Mouse (Mus musculus) heart, embryonic 14.5 days (tissue): ENCODE results near the gene Snx32. TPM values are rescaled to one million over a fixed set of nuclear protein-coding genes. Genes with fewer than 3 reads are reported as not detected.

ENCODE experiments used
- ATAC-seq: fragments of 200-750 bp; cut with Nextera tagmentation; 2 replicates; pipeline ENCODE4 v1.8.0; 2017; ENCODE audit warnings: low read depth, moderate TSS enrichment; ENCODE audit not compliant: insufficient number of reproducible peaks, insufficient read depth, low FRiP score
- H3K27ac ChIP-seq, 2 experiments: fragments of 200-500 bp in 1 of 2; fragments of 300-500 bp in 1 of 2; sonication (generic) in 1 of 2; replicated peaks in 1 of 2; 2 replicates each; pipeline ENCODE4 v1.5.1; 2012 to 2014; ENCODE audit warnings: low read depth in 2 of 2, low read length in 2 of 2, control low read depth in 1 of 2, mild to moderate bottlenecking in 1 of 2, mixed read lengths in 1 of 2; ENCODE audit not compliant: control insufficient read depth in 1 of 2, insufficient read depth in 1 of 2
- H3K27me3 ChIP-seq: fragments of 300-500 bp; sonication (generic); 2 replicates; pipeline ENCODE4 v1.6.1; 2014; ENCODE audit warnings: mild to moderate bottlenecking, low read length, control low read depth; ENCODE audit not compliant: control insufficient read depth, insufficient read depth
- H3K36me3 ChIP-seq: fragments of 300-500 bp; sonication (generic); 2 replicates; pipeline ENCODE4 v1.6.1; 2014; ENCODE audit warnings: mild to moderate bottlenecking, control low read depth, low read length, mixed read lengths; ENCODE audit not compliant: control insufficient read depth, insufficient read depth
- H3K4me1 ChIP-seq, 2 experiments: fragments of 200-500 bp in 1 of 2; fragments of 300-500 bp in 1 of 2; sonication (generic) in 1 of 2; 2 replicates each; pipeline ENCODE4 v1.6.1; 2012 to 2014; ENCODE audit warnings: low read length in 2 of 2, control low read depth in 1 of 2, mixed read lengths in 1 of 2; ENCODE audit not compliant: control insufficient read depth in 2 of 2, insufficient read depth in 2 of 2
- H3K4me2 ChIP-seq: fragments of 300-500 bp; sonication (generic); 2 replicates; pipeline ENCODE4 v1.6.1; 2014; ENCODE audit warnings: mild to moderate bottlenecking, low read length
- H3K4me3 ChIP-seq, 2 experiments: fragments of 200-500 bp in 1 of 2; fragments of 300-500 bp in 1 of 2; sonication (generic) in 1 of 2; 2 replicates each; pipeline ENCODE4 v1.5.1; 2012 to 2014; ENCODE audit warnings: low read length in 2 of 2, mild to moderate bottlenecking in 2 of 2, control low read depth in 1 of 2, low read depth in 1 of 2, moderate library complexity in 1 of 2; ENCODE audit not compliant: control insufficient read depth in 1 of 2, insufficient read depth in 1 of 2
- H3K9ac ChIP-seq: fragments of 300-500 bp; sonication (generic); 2 replicates; pipeline ENCODE4 v1.6.1; 2014; ENCODE audit warnings: mild to moderate bottlenecking, low read length
- H3K9me3 ChIP-seq: fragments of 300-500 bp; sonication (generic); 2 replicates; pipeline ENCODE4 v1.6.1; 2016; ENCODE audit warnings: low read length, control low read depth; ENCODE audit not compliant: control insufficient read depth
- WGBS: fragments of 180-500 bp; shearing (Covaris S2); extraction: QIAGEN DNeasy Blood & Tissue Kit; methylation state at CpG from one replicate; pipeline ENCODE4 v1.1.7; 2014; 5-methylcytosine and 5-hydroxymethylcytosine counted together
- polyA plus RNA-seq: library from polyadenylated mRNA; unstranded; fragments of >200 nt; fragmentation: Nextera tagmentation; extraction: Ambion mirVana; gene quantifications from 2 replicates; pipeline ENCODE4 v1.2.1, GENCODE M21; 2014

Gene Snx32
- polyA plus RNA-seq, 1 experiment from 2014 or later: 17.9 TPM

GRCm38 (mm10) chr19:5486286-5486685 lies 24.1 kb downstream of the Snx32 start:
- Histone ChIP-seq H3K4me2 (no peak overlapping the region), H3K4me1 (peaks cover 11 to 13% of the 10 kb centered on the region in 2 experiments), H3K27ac (peak overlapping the region in 1 of 2 experiments; percentile 6; a peak in 1 of 4 replicates), H3K36me3 (peaks cover 54% of the 10 kb centered on the region), H3K4me3 (no peak overlapping the region), H3K9me3 (no peaks in the 10 kb centered on the region), H3K9ac (no peak overlapping the region; the same call in 1 of the 2 replicates), H3K27me3 (no peaks in the 10 kb centered on the region)
- 85% methylated on average over 8 of the region's 8 CpGs for WGBS
- ATAC-seq: no peak

GRCm38 (mm10) chr19:5485821-5486220 lies 24.5 kb downstream of the Snx32 start:
- no peak for ATAC-seq
- Histone ChIP-seq H3K27ac (no peak overlapping the region), H3K9me3 (no peaks in the 10 kb centered on the region), H3K27me3 (no peaks in the 10 kb centered on the region), H3K4me2 (no peak overlapping the region), H3K9ac (no peak overlapping the region), H3K4me3 (no peak overlapping the region), H3K4me1 (peaks cover 11 to 13% of the 10 kb centered on the region in 2 experiments), H3K36me3 (peaks cover 58% of the 10 kb centered on the region)
- 90% methylated on average over 7 of the region's 7 CpGs for WGBS

- WGBS: 90% methylated on average over 8 of the region's 8 CpGs
- Histone ChIP-seq H3K27ac (no peak overlapping the region), H3K9ac (no peak overlapping the region), H3K4me3 (no peak overlapping the region), H3K9me3 (no peaks in the 10 kb centered on the region), H3K36me3 (peaks cover 63% of the 10 kb centered on the region), H3K27me3 (no peaks in the 10 kb centered on the region), H3K4me1 (peaks cover 11 to 13% of the 10 kb centered on the region in 2 experiments), H3K4me2 (no peak overlapping the region)
- ATAC-seq: no peak
These were observed 25.0 kb downstream of the Snx32 start for GRCm38 (mm10) chr19:5485371-5485770.

- Histone ChIP-seq H3K36me3 (peaks cover 71% of the 10 kb centered on the region), H3K4me3 (no peak overlapping the region), H3K27me3 (no peaks in the 10 kb centered on the region), H3K27ac (no peak overlapping the region), H3K9me3 (no peaks in the 10 kb centered on the region), H3K4me1 (peaks cover 9 to 13% of the 10 kb centered on the region in 2 experiments), H3K4me2 (no peak overlapping the region), H3K9ac (no peak overlapping the region)
- ATAC-seq: no peak
- WGBS: 79% methylated on average over 5 of the region's 5 CpGs
These were observed 25.8 kb downstream of the Snx32 start for GRCm38 (mm10) chr19:5484496-5484895.

GRCm38 (mm10) chr19:5483386-5484359 lies 26.7 kb downstream of the Snx32 start:
- WGBS: 91% methylated on average over 19 of the region's 19 CpGs
- Histone ChIP-seq H3K9me3 (no peaks in the 10 kb centered on the region), H3K9ac (no peak overlapping the region), H3K36me3 (peaks cover 79% of the 10 kb centered on the region), H3K4me1 (peaks cover 5 to 13% of the 10 kb centered on the region in 2 experiments), H3K4me2 (no peak overlapping the region), H3K4me3 (no peak overlapping the region), H3K27ac (no peak overlapping the region), H3K27me3 (no peaks in the 10 kb centered on the region)
- ATAC-seq: no peak

GRCm38 (mm10) chr19:5481398-5481797 lies 28.9 kb downstream of the Snx32 start:
- Histone ChIP-seq H3K27ac (no peak overlapping the region), H3K4me1 (no peaks in the 10 kb centered on the region), H3K9me3 (no peaks in the 10 kb centered on the region), H3K9ac (no peak overlapping the region), H3K36me3 (peaks cover 96% of the 10 kb centered on the region), H3K27me3 (no peaks in the 10 kb centered on the region), H3K4me2 (no peak overlapping the region), H3K4me3 (no peak overlapping the region)
- WGBS: 88% methylated on average over 10 of the region's 10 CpGs
- ATAC-seq: no peak

GRCm38 (mm10) chr19:5480016-5480415 lies 30.3 kb downstream of the Snx32 start:
- Histone ChIP-seq H3K9ac (no peak overlapping the region), H3K4me3 (no peak overlapping the region), H3K36me3 (peaks cover 82% of the 10 kb centered on the region), H3K27ac (no peak overlapping the region), H3K9me3 (no peaks in the 10 kb centered on the region), H3K4me1 (peaks cover 7 to 11% of the 10 kb centered on the region in 2 experiments; a peak in 2 of 4 replicates), H3K27me3 (no peaks in the 10 kb centered on the region), H3K4me2 (no peak overlapping the region)
- ATAC-seq: no peak
- WGBS: 91% methylated on average over 10 of the region's 10 CpGs
